19 mouse cellular contexts compared by ENCODE assay signal in genomic region chr6:50149378-50149777, GRCm38 (mm10).
"Had no signal": no experiment of that assay in that cellular context is flagged by ENCODE, and none has a peak within 500 bp of the region (broad histone marks: within the 10 kb centered on the region; RNA-seq: fewer than 3 reads in every experiment).

No protein-coding gene starts in this region.

- H3K4me3 ChIP-seq: left cerebral cortex, adult 2 months; liver, embryonic 13.5 days; neural tube, embryonic 12.5 days; neural tube, embryonic 15.5 days had no signal

- H3K36me3 ChIP-seq: neural tube, embryonic 12.5 days had no signal

- ATAC-seq: inflammation-experienced regulatory T-cells, adult 6 months; intestine, embryonic 16.5 days had no signal

- H3K4me2 ChIP-seq: liver, embryonic 13.5 days; midbrain, embryonic 11.5 days; neural tube, embryonic 12.5 days; neural tube, embryonic 15.5 days had no signal

- DNase-seq: layer of hippocampus, postnatal 36 days; liver, embryonic 13.5 days; lung, adult 2 months; lung, postnatal 14 days; lung, postnatal 4 days; midbrain, embryonic 14.5 days; right cerebral cortex, adult 18-20 months; right cerebral cortex, postnatal 14 days; right cerebral cortex, postnatal 4 days; thymus, adult 2 months; thymus, postnatal 14 days had no signal

- H3K9ac ChIP-seq: liver, embryonic 13.5 days; neural tube, embryonic 12.5 days; neural tube, embryonic 15.5 days had no signal

- H3K27me3 ChIP-seq: liver, embryonic 13.5 days; neural tube, embryonic 12.5 days; neural tube, embryonic 15.5 days had no signal

- H3K9me3 ChIP-seq: liver, embryonic 13.5 days; neural tube, embryonic 12.5 days; neural tube, embryonic 15.5 days had no signal

- H3K4me1 ChIP-seq: liver, embryonic 13.5 days; neural tube, embryonic 12.5 days; neural tube, embryonic 15.5 days had no signal

- H3K27ac ChIP-seq: kidney, postnatal 0 days; left cerebral cortex, adult 2 months; liver, embryonic 13.5 days; neural tube, embryonic 12.5 days; neural tube, embryonic 15.5 days; stomach, postnatal 0 days had no signal
